Mouse (Mus musculus) C2C12 (cell line): Measurements from ENCODE around the gene Cyld. TPM values are rescaled to one million over a fixed set of nuclear protein-coding genes. Genes with fewer than 3 reads are reported as not detected.
A peak's percentile ranks its signal among the peaks of the same experiment; 100 is the strongest.
"Not testable (repeated sequence)": the region's sequence is repeated elsewhere in the genome, so short reads cannot be mapped to it uniquely, and the experiment has no call there.

ENCODE experiments used
- H3K27me3 ChIP-seq: one replicate; pipeline ENCODE4 v1.6.1; 2011; ENCODE audit not compliant: control insufficient read depth, insufficient read depth, insufficient read length
- H3K36me3 ChIP-seq: one replicate; pipeline ENCODE4 v1.6.1; 2011; ENCODE audit not compliant: control insufficient read depth, insufficient read depth
- H3K4me3 ChIP-seq: one replicate; pipeline ENCODE4 v1.5.1; 2011; ENCODE audit warnings: mild to moderate bottlenecking, control low read depth; ENCODE audit not compliant: poor library complexity, insufficient read depth, severe bottlenecking
- H3K79me2 ChIP-seq: one replicate; pipeline ENCODE4 v1.6.1; 2011; ENCODE audit not compliant: control insufficient read depth, insufficient read depth
- H3K79me3 ChIP-seq: one replicate; pipeline ENCODE4 v1.6.1; 2011; ENCODE audit warnings: low read depth, control low read depth
- H3ac ChIP-seq: one replicate; pipeline ENCODE3; 2011; ENCODE audit warnings: low read depth; ENCODE audit not compliant: control insufficient read depth, insufficient read length
- CEBPB ChIP-seq: IDR thresholded peaks from one replicate; pipeline ENCODE4 v1.6.1; 2011; ENCODE audit warnings: low read depth, mild to moderate bottlenecking, control low read depth, moderate library complexity
- CTCF ChIP-seq: IDR thresholded peaks from one replicate; pipeline ENCODE4 v1.5.1; 2011; ENCODE audit not compliant: control insufficient read depth, insufficient read depth, insufficient read length
- FOSL1 ChIP-seq: IDR thresholded peaks from one replicate; pipeline ENCODE4 v1.8.0; 2011; ENCODE audit warnings: mild to moderate bottlenecking, low read length; ENCODE audit not compliant: poor library complexity, insufficient read depth, severe bottlenecking
- MAX ChIP-seq: IDR thresholded peaks from one replicate; pipeline ENCODE4 v1.6.1; 2011; ENCODE audit warnings: mild to moderate bottlenecking, control low read depth
- MYOD1 ChIP-seq: IDR thresholded peaks from one replicate; pipeline ENCODE4 v1.6.1; 2011; ENCODE audit warnings: low read depth; ENCODE audit not compliant: control insufficient read depth, insufficient read length
- MYOG ChIP-seq: IDR thresholded peaks from one replicate; pipeline ENCODE4 v1.6.1; 2011; ENCODE audit not compliant: control insufficient read depth, insufficient read length; ENCODE audit errors: extremely low read depth
- USF1 ChIP-seq: IDR thresholded peaks from one replicate; pipeline ENCODE4 v1.6.1; 2011; ENCODE audit warnings: low read depth, mild to moderate bottlenecking, control low read depth, moderate library complexity
- polyA plus RNA-seq: library from polyadenylated mRNA; unstranded; fragments of >200 nt; fragmentation: generic; extraction: Trizol; gene quantifications from one replicate; pipeline ENCODE4 v1.2.1, GENCODE M21; 2012; ENCODE audit warnings: missing spikeins

Gene Cyld
- polyA plus RNA-seq, 1 experiment = 5.8 TPM

GRCm38 (mm10) chr8:88783722-88784121, 86.9 kb downstream of the Cyld start:
- peaks cover 30% of the 10 kb centered on the region for H3K27me3 ChIP-seq
- H3K79me3 ChIP-seq = no peaks in the 10 kb centered on the region
- no peaks in the 10 kb centered on the region for H3K36me3 ChIP-seq
- TF ChIP-seq CTCF (no peak), FOSL1 (no peak), MYOD1 (no peak), USF1 (no peak), CEBPB (no peak), MYOG (no peak), MAX (no peak)
- no peaks in the 10 kb centered on the region for H3K79me2 ChIP-seq
- no peak overlapping the region for H3ac ChIP-seq
- no peak overlapping the region for H3K4me3 ChIP-seq

DNA sequence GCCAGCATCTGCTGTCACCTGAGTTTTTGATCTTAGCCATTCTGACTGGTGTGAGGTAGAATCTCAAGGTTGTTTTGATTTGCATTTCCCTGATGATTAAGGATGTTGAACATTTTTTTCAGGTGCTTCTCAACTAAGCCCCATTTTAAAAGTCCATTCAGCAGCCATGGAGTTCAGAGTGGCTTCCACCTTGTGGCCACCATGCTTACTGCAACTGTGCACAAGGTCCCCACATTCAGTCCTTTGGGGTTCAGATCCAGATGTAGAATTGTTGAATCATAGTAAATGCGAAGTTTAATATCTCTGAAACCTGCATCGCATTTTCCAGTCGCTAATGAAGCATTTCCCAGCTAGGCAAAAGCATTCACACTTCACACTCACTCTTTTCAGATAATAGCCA, 91.5 kb downstream of the Cyld start:
- H3K27me3 ChIP-seq, H3K4me3 ChIP-seq, H3K36me3 ChIP-seq, H3ac ChIP-seq, H3K79me2 ChIP-seq, H3K79me3 ChIP-seq: not testable (repeated sequence)

GRCm38 (mm10) chr8:88792691-88793323, 96.0 kb downstream of the Cyld start:
- TF ChIP-seq MYOG (no peak), MYOD1 (peak; percentile 59), MAX (peak; percentile 35), CEBPB (peak; percentile 28), CTCF (no peak), FOSL1 (peak; percentile 80), USF1 (no peak)
- H3K27me3 ChIP-seq = no peaks in the 10 kb centered on the region
- H3K36me3 ChIP-seq = no peaks in the 10 kb centered on the region
- no peak overlapping the region for H3ac ChIP-seq
- no peaks in the 10 kb centered on the region for H3K79me2 ChIP-seq
- no peak overlapping the region for H3K4me3 ChIP-seq
- no peaks in the 10 kb centered on the region for H3K79me3 ChIP-seq

DNA sequence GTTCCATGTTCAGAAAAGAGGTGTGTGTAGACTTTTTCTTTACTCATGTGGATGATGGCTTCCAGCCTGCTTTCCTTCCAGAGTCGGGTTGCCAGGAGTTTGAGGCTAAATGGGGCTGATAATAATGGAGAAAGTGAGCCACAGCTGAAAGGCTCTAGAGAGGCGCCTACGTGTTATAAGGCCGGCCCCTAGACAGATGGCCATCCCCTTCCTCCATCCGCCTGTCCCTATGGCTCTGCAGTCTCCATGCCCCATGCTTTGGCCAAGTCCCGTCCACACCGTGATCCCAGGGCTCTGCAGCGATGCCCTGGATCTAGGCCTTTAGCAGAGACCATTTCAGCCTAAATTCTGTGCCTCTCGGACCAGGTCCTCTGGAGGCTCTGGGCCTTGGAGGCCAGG, 96.5 kb downstream of the Cyld start:
- no peak for TF ChIP-seq MYOG
- no peak for TF ChIP-seq MYOD1
- no peak for TF ChIP-seq CTCF
- TF ChIP-seq USF1 = no peak
- no peak for TF ChIP-seq MAX
- no peaks in the 10 kb centered on the region for H3K27me3 ChIP-seq
- no peak overlapping the region for H3K4me3 ChIP-seq
- H3ac ChIP-seq = no peak overlapping the region
- H3K79me2 ChIP-seq = no peaks in the 10 kb centered on the region
- H3K36me3 ChIP-seq = no peaks in the 10 kb centered on the region
- no peaks in the 10 kb centered on the region for H3K79me3 ChIP-seq

DNA sequence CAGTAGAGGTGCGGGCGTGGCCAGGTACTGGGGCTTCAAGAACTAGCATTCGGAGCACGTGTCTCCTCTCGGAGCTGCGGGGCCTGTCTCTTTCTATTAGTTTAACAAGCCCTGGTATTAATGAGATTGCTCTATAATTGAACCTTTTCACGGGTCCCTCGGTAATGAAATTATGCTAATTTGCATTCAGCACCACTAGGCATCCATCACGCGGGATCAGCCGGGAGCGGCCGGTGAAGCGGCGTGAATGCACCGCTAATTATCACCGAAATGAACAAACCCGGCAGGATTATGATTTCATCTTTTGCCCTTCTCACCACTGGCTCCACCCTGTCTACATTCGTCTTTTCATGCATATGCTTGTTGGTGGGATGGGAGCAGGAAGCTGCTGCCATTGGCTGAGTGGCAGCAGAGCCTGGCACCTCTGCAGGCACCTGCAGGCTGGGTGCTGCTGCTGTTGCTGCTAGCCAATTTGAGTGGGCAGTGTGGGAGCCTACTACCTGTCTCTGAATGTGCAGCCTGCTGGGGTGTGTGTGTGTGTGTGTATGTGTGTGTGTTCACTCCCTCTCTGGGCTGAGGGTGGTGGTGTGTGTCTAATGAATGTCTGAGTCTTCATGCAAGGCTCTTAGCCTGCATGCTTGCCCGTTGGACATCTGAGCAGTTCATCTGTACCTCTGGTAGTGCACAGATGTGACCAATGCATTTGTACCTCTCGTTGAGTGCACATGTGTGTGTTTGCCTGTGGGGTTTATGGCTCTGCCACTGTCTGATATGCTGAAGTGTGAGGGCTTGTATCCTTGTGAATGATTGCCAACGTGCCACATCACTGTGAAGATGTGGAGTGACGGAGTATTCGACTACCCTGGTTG, 97.2 kb downstream of the Cyld start:
- Histone ChIP-seq H3K4me3 (no peak overlapping the region), H3K27me3 (no peaks in the 10 kb centered on the region), H3ac (no peak overlapping the region), H3K36me3 (no peaks in the 10 kb centered on the region), H3K79me2 (no peaks in the 10 kb centered on the region), H3K79me3 (no peaks in the 10 kb centered on the region)
- TF ChIP-seq MAX (no peak), MYOD1 (no peak), MYOG (no peak), USF1 (no peak), CEBPB (no peak), FOSL1 (no peak), CTCF (no peak)

- no peak overlapping the region for H3K4me3 ChIP-seq
- no peak for TF ChIP-seq MYOD1
- TF ChIP-seq USF1 = no peak
- TF ChIP-seq MAX = no peak
- no peaks in the 10 kb centered on the region for H3K79me2 ChIP-seq
- H3K27me3 ChIP-seq = no peaks in the 10 kb centered on the region
- no peak overlapping the region for H3ac ChIP-seq
- H3K79me3 ChIP-seq = no peaks in the 10 kb centered on the region
- no peaks in the 10 kb centered on the region for H3K36me3 ChIP-seq
Measured at GRCm38 (mm10) chr8:88794615-88794907, 97.7 kb downstream of the Cyld start.
